Mouse (Mus musculus) kidney, adult 2 months (tissue): ENCODE results near the gene Tmem151b.

ENCODE experiments used
- CTCF ChIP-seq: fragments of 200-500 bp; conservative IDR thresholded peaks from 2 replicates; pipeline ENCODE4 v1.5.1; 2011; ENCODE audit warnings: low read depth, mild to moderate bottlenecking, control low read depth, low read length, moderate library complexity, mixed read lengths; ENCODE audit not compliant: insufficient read depth, insufficient read length
- POLR2A ChIP-seq: fragments of 200-500 bp; IDR thresholded peaks from one replicate; pipeline ENCODE4 v1.6.1; 2011; ENCODE audit warnings: low read depth, low read length, control low read depth

- peak; percentile 67 for TF ChIP-seq CTCF
- no peak for TF ChIP-seq POLR2A
Measured at GRCm38 (mm10) chr17:45506700-45507189, 42.7 kb downstream of the Tmem151b start, which contains the start of gene Aars2.
